Mouse (Mus musculus) liver, embryonic 16.5 days (tissue): ENCODE data around the gene Poll. TPM values are rescaled to one million over a fixed set of nuclear protein-coding genes. Genes with fewer than 3 reads are reported as not detected.

Experiments used
- ATAC-seq: fragments of 200-750 bp; cut with Nextera tagmentation; 2 replicates; pipeline ENCODE4 v1.8.0; 2017; ENCODE audit warnings: low read depth, mild to moderate bottlenecking, moderate number of reproducible peaks, moderate library complexity
- H3K27ac ChIP-seq: fragments of 300-500 bp; sonication (generic); 2 replicates; pipeline ENCODE4 v1.5.1; 2014; ENCODE audit warnings: mild to moderate bottlenecking, low read length
- H3K27me3 ChIP-seq: fragments of 300-500 bp; sonication (generic); 2 replicates; pipeline ENCODE4 v1.6.1; 2014; ENCODE audit warnings: low read depth, low read length, mixed read lengths; ENCODE audit not compliant: control insufficient read depth, insufficient read depth
- H3K36me3 ChIP-seq: fragments of 300-500 bp; sonication (generic); 2 replicates; pipeline ENCODE4 v1.6.1; 2014; ENCODE audit warnings: mild to moderate bottlenecking; ENCODE audit not compliant: control insufficient read depth, insufficient read depth
- H3K4me1 ChIP-seq: fragments of 300-500 bp; sonication (generic); 2 replicates; pipeline ENCODE4 v1.6.1; 2014; ENCODE audit warnings: low read depth, low read length, mixed read lengths; ENCODE audit not compliant: control insufficient read depth
- H3K4me2 ChIP-seq: fragments of 300-500 bp; sonication (generic); 2 replicates; pipeline ENCODE4 v1.6.1; 2014; ENCODE audit warnings: low read depth, low read length, mixed read lengths
- H3K4me3 ChIP-seq: fragments of 300-500 bp; sonication (generic); 2 replicates; pipeline ENCODE4 v1.5.1; 2014; ENCODE audit warnings: low read depth, mild to moderate bottlenecking, low read length
- H3K9ac ChIP-seq: fragments of 300-500 bp; sonication (generic); 2 replicates; pipeline ENCODE4 v1.6.1; 2014; ENCODE audit warnings: low read depth, low read length
- H3K9me3 ChIP-seq: fragments of 300-500 bp; sonication (generic); replicated peaks from 2 replicates; pipeline ENCODE4 v1.6.1; 2016; ENCODE audit warnings: low read length; ENCODE audit not compliant: control insufficient read depth
- WGBS: fragments of 180-500 bp; shearing (Covaris S2); extraction: QIAGEN DNeasy Blood & Tissue Kit; methylation state at CpG from one replicate; pipeline ENCODE4 v1.1.7; 2014; ENCODE audit not compliant: insufficient replicate concordance; 5-methylcytosine and 5-hydroxymethylcytosine counted together
- polyA plus RNA-seq: library from polyadenylated mRNA; unstranded; fragments of >200 nt; fragmentation: Nextera tagmentation; extraction: Ambion mirVana; gene quantifications from 2 replicates; pipeline ENCODE4 v1.2.1, GENCODE M21; 2015

The Poll gene
- polyA plus RNA-seq, 1 experiment from 2014 or later: 5.4 TPM

GRCm38 (mm10) chr19:45594079-45594478 is 33.7 kb upstream of the Poll start:
- no peak overlapping the region for H3K9ac ChIP-seq
- H3K4me2 ChIP-seq: no peak overlapping the region
- no peak overlapping the region for H3K4me3 ChIP-seq
- 82% methylated on average over 7 of the region's 7 CpGs for WGBS
- H3K36me3 ChIP-seq: no peaks in the 10 kb centered on the region
- no peak for ATAC-seq
- no peaks in the 10 kb centered on the region for H3K27me3 ChIP-seq
- H3K9me3 ChIP-seq: no peaks in the 10 kb centered on the region
- H3K4me1 ChIP-seq: no peaks in the 10 kb centered on the region
- no peak overlapping the region for H3K27ac ChIP-seq

- no peaks in the 10 kb centered on the region for H3K4me1 ChIP-seq
- H3K36me3 ChIP-seq: no peaks in the 10 kb centered on the region
- 77% methylated on average over 9 of the region's 9 CpGs for WGBS
- no peak for ATAC-seq
- H3K27ac ChIP-seq: no peak overlapping the region
- no peak overlapping the region for H3K4me2 ChIP-seq
- no peak overlapping the region for H3K4me3 ChIP-seq
- no peaks in the 10 kb centered on the region for H3K27me3 ChIP-seq
- H3K9me3 ChIP-seq: no peaks in the 10 kb centered on the region
- H3K9ac ChIP-seq: no peak overlapping the region
These were observed 32.6 kb upstream of the Poll start for GRCm38 (mm10) chr19:45592916-45593315.

- H3K27ac ChIP-seq: no peak overlapping the region
- WGBS: 43% methylated on average over 7 of the region's 7 CpGs
- no peak for ATAC-seq
- H3K4me2 ChIP-seq: no peak overlapping the region
- H3K4me1 ChIP-seq: no peaks in the 10 kb centered on the region
- no peaks in the 10 kb centered on the region for H3K27me3 ChIP-seq
- no peak overlapping the region for H3K4me3 ChIP-seq
- H3K9me3 ChIP-seq: no peaks in the 10 kb centered on the region
- no peaks in the 10 kb centered on the region for H3K36me3 ChIP-seq
- no peak overlapping the region for H3K9ac ChIP-seq
These were observed 31.4 kb upstream of the Poll start for GRCm38 (mm10) chr19:45591704-45592103.

GRCm38 (mm10) chr19:45589761-45590160 is 29.4 kb upstream of the Poll start:
- H3K27ac ChIP-seq: no peak overlapping the region
- no peak overlapping the region for H3K4me2 ChIP-seq
- no peak overlapping the region for H3K4me3 ChIP-seq
- ATAC-seq: no peak
- no peaks in the 10 kb centered on the region for H3K27me3 ChIP-seq
- 81% methylated on average over 6 of the region's 6 CpGs for WGBS
- no peaks in the 10 kb centered on the region for H3K9me3 ChIP-seq
- H3K9ac ChIP-seq: no peak overlapping the region
- H3K4me1 ChIP-seq: no peaks in the 10 kb centered on the region
- no peaks in the 10 kb centered on the region for H3K36me3 ChIP-seq

- Histone ChIP-seq H3K27me3 (no peaks in the 10 kb centered on the region), H3K4me2 (no peak overlapping the region), H3K36me3 (no peaks in the 10 kb centered on the region), H3K9ac (no peak overlapping the region), H3K4me1 (no peaks in the 10 kb centered on the region), H3K4me3 (no peak overlapping the region), H3K9me3 (no peaks in the 10 kb centered on the region), H3K27ac (no peak overlapping the region)
- WGBS: 68% methylated on average over 6 of the region's 6 CpGs
- ATAC-seq: no peak
These were observed 27.4 kb upstream of the Poll start for GRCm38 (mm10) chr19:45587509-45588292.

GRCm38 (mm10) chr19:45586850-45587249 is 26.5 kb upstream of the Poll start:
- 75% methylated on average over 3 of the region's 3 CpGs for WGBS

GRCm38 (mm10) chr19:45584856-45585620 is 24.7 kb upstream of the Poll start:
- Histone ChIP-seq H3K4me1 (no peaks in the 10 kb centered on the region), H3K9me3 (no peaks in the 10 kb centered on the region), H3K27ac (no peak overlapping the region), H3K27me3 (no peaks in the 10 kb centered on the region), H3K4me2 (no peak overlapping the region), H3K36me3 (no peaks in the 10 kb centered on the region), H3K9ac (no peak overlapping the region), H3K4me3 (no peak overlapping the region)
- 62% methylated on average over 9 of the region's 9 CpGs for WGBS
- ATAC-seq: no peak

More at GRCm38 (mm10) chr19:45586850-45587249, 26.5 kb upstream of the Poll start:
- no peak overlapping the region for H3K27ac ChIP-seq
- H3K27me3 ChIP-seq: no peaks in the 10 kb centered on the region
- no peaks in the 10 kb centered on the region for H3K9me3 ChIP-seq
- no peaks in the 10 kb centered on the region for H3K36me3 ChIP-seq
- no peak overlapping the region for H3K9ac ChIP-seq
- H3K4me1 ChIP-seq: no peaks in the 10 kb centered on the region
- ATAC-seq: no peak
- no peak overlapping the region for H3K4me2 ChIP-seq
- H3K4me3 ChIP-seq: no peak overlapping the region

GRCm38 (mm10) chr19:45583136-45583535 is 22.8 kb upstream of the Poll start:
- H3K9me3 ChIP-seq: no peaks in the 10 kb centered on the region
- no peaks in the 10 kb centered on the region for H3K4me1 ChIP-seq
- no peak overlapping the region for H3K9ac ChIP-seq
- H3K36me3 ChIP-seq: no peaks in the 10 kb centered on the region
- 86% methylated on average over 6 of the region's 6 CpGs for WGBS
- H3K4me3 ChIP-seq: no peak overlapping the region
- ATAC-seq: no peak
- H3K27me3 ChIP-seq: no peaks in the 10 kb centered on the region
- no peak overlapping the region for H3K4me2 ChIP-seq
- H3K27ac ChIP-seq: no peak overlapping the region

- H3K9ac ChIP-seq: no peak overlapping the region
- no peak overlapping the region for H3K4me3 ChIP-seq
- H3K27ac ChIP-seq: no peak overlapping the region
These were observed 21.8 kb upstream of the Poll start for GRCm38 (mm10) chr19:45582161-45582560.

More at GRCm38 (mm10) chr19:45582161-45582560, 21.8 kb upstream of the Poll start:
- Histone ChIP-seq H3K4me1 (peaks cover 3% of the 10 kb centered on the region), H3K27me3 (no peaks in the 10 kb centered on the region), H3K9me3 (no peaks in the 10 kb centered on the region), H3K4me2 (no peak overlapping the region), H3K36me3 (no peaks in the 10 kb centered on the region)
- no peak for ATAC-seq
- WGBS: 72% methylated on average over 8 of the region's 8 CpGs
